Mouse (Mus musculus) limb, embryonic 11.5 days (tissue): ENCODE measurements around the gene Nav1. TPM values are rescaled to one million over a fixed set of nuclear protein-coding genes. Genes with fewer than 3 reads are reported as not detected.

Source experiments
- ATAC-seq: fragments of 200-750 bp; cut with Nextera tagmentation; 2 replicates; pipeline ENCODE4 v1.8.0; 2017; ENCODE audit warnings: low read depth; ENCODE audit not compliant: insufficient number of reproducible peaks, low FRiP score, low TSS enrichment
- DNase-seq: peaks from one replicate; pipeline ENCODE4 v3.0.0-alpha.2; 2015; ENCODE audit warnings: low spot score
- H3K27ac ChIP-seq: fragments of 300-500 bp; sonication (generic); replicated peaks from 2 replicates; pipeline ENCODE4 v1.5.1; 2014; ENCODE audit warnings: low read depth, mild to moderate bottlenecking, low read length
- H3K27me3 ChIP-seq: fragments of 300-500 bp; sonication (generic); 2 replicates; pipeline ENCODE4 v1.6.1; 2014; ENCODE audit warnings: mild to moderate bottlenecking, low read length, mixed read lengths; ENCODE audit not compliant: control insufficient read depth, insufficient read depth
- H3K36me3 ChIP-seq: fragments of 300-500 bp; sonication (generic); 2 replicates; pipeline ENCODE4 v1.6.1; 2014; ENCODE audit warnings: mild to moderate bottlenecking, low read length, moderate library complexity, mixed read lengths; ENCODE audit not compliant: control insufficient read depth, insufficient read depth
- H3K4me1 ChIP-seq: fragments of 300-500 bp; sonication (generic); 2 replicates; pipeline ENCODE4 v1.6.1; 2014; ENCODE audit warnings: low read length, mixed read lengths; ENCODE audit not compliant: control insufficient read depth, insufficient read depth
- H3K4me2 ChIP-seq: fragments of 300-500 bp; sonication (generic); 2 replicates; pipeline ENCODE4 v1.6.1; 2014; ENCODE audit warnings: low read depth, mild to moderate bottlenecking, moderate library complexity; ENCODE audit not compliant: severe bottlenecking
- H3K4me3 ChIP-seq: fragments of 300-500 bp; sonication (generic); 2 replicates; pipeline ENCODE4 v1.5.1; 2014; ENCODE audit warnings: low read depth, low read length
- H3K9ac ChIP-seq: fragments of 300-500 bp; sonication (generic); 2 replicates; pipeline ENCODE4 v1.6.1; 2014; ENCODE audit warnings: mild to moderate bottlenecking, low read length
- H3K9me3 ChIP-seq: fragments of 300-500 bp; sonication (generic); 2 replicates; pipeline ENCODE4 v1.6.1; 2016; ENCODE audit warnings: low read length; ENCODE audit not compliant: control insufficient read depth
- WGBS: fragments of 180-500 bp; shearing (Covaris S2); extraction: QIAGEN DNeasy Blood & Tissue Kit; methylation state at CpG from one replicate; pipeline ENCODE4 v1.1.7; 2014; 5-methylcytosine and 5-hydroxymethylcytosine counted together
- polyA plus RNA-seq: library from polyadenylated mRNA; unstranded; fragments of >200 nt; fragmentation: Nextera tagmentation; extraction: Ambion mirVana; gene quantifications from 2 replicates; pipeline ENCODE4 v1.2.1, GENCODE M21; 2014

The Nav1 gene
- polyA plus RNA-seq, 1 experiment from 2014 or later: 16.4 TPM

DNA sequence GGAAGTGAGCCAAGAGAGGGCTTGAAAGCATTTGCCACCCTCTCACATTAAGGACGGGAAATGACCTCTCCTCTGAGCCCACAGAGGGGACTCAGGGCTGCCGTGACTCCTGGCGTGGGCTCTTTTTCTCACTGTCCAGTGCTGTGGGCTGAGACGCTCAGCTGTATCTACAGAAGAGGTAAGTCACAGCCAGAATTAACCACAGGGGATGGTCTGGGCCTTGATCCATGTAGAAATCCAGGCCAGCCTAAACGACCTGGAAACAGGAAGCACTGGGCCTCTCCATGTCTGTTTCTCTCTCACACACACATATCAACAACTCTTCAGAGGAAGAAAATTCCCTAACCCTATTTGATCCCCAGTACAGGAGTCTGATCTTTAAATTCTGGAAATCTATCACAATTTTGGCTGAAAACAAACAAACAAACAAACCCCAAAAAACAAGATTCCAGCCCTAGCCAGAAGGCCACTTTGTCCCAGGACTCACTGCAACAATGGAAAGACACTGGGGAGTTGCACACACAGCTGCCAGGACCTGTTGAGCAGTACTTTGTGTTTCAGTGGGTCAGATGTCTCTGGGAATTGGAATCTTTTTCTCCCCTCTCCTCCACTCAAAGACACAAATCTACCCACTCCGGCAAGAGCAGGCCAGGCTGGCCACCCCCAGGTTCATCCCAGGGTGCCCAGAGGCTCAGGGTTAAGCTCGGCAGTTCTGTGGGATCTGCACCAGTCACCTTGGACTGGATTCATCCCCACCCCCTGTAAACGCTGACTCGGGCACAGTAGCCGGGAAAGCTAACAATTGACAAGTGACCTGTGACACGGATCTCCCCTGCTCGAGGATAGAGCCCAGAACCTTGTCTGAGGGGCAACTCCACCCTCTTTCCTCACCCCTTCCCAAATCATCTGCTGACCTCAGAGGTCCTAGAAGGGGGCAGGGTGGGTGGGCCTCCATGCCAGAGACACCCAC, 64.0 kb downstream of the Nav1 start:
- Histone ChIP-seq H3K27me3 (no peaks in the 10 kb centered on the region), H3K27ac (no peak overlapping the region), H3K4me1 (peaks cover 9% of the 10 kb centered on the region; the same call in 1 of the 2 replicates), H3K9ac (peak overlapping the region; percentile 17; the same call in 1 of the 2 replicates), H3K9me3 (no peaks in the 10 kb centered on the region), H3K4me3 (no peak overlapping the region), H3K4me2 (no peak overlapping the region), H3K36me3 (0 out of 2 replicates have a peak, but pooled peaks cover 2% of the 10 kb centered on the region)
- ATAC-seq (no peak), DNase-seq (no peak)
- WGBS: 37% methylated on average over 12 of the region's 12 CpGs

DNA sequence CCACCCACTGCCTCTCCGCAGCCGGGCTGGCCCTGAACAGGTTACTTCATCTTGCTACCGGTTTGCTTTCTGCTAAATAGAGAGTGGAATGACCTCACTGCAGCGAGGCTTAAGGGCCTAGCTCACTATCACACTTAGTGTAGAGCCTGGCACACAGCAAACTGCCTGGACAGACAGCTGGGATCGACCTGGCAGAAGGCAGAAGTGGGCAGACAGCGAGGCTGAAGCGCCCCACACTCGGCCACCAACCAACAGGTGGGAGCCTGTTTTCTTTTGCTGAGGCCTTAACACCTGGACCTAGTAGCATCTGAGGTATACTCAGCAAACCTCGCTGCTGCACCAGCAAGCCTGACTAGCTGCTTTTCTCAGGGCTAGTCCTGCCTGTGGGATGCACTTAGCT, 65.0 kb downstream of the Nav1 start:
- Histone ChIP-seq H3K36me3 (0 out of 2 replicates have a peak, but pooled peaks cover 2% of the 10 kb centered on the region), H3K27ac (no peak overlapping the region), H3K9me3 (no peaks in the 10 kb centered on the region), H3K27me3 (no peaks in the 10 kb centered on the region), H3K4me2 (no peak overlapping the region), H3K4me1 (peaks cover 9% of the 10 kb centered on the region; the same call in 1 of the 2 replicates), H3K9ac (no peak overlapping the region), H3K4me3 (no peak overlapping the region)
- ATAC-seq (no peak), DNase-seq (no peak)
- whole genome bisulfite sequencing: 83% methylated on average over 9 of the region's 9 CpGs

DNA sequence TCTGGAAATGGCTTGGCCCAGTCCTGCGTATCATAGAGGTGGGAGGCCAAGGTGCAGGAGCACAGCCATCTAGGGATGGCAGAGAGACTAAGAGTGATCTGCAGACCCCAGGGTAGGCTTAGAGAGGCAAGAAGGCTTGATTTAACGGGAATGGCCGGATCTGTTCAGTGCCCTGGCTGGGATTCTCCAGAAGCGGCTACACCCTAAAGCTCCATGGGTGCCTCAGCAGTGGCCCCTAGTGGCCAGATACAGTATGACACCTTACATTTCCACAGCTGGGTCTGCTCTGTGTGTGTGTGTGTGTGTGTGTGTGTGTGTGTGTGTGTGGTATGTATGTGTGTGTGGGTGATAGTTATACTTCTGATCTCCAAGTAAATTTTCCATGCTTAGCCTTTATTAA, 66.8 kb downstream of the Nav1 start:
- 23% methylated on average over 4 of the region's 4 CpGs for WGBS
- Histone ChIP-seq H3K27ac (no peak overlapping the region), H3K4me1 (peaks cover 9% of the 10 kb centered on the region; the same call in 1 of the 2 replicates)

DNA sequence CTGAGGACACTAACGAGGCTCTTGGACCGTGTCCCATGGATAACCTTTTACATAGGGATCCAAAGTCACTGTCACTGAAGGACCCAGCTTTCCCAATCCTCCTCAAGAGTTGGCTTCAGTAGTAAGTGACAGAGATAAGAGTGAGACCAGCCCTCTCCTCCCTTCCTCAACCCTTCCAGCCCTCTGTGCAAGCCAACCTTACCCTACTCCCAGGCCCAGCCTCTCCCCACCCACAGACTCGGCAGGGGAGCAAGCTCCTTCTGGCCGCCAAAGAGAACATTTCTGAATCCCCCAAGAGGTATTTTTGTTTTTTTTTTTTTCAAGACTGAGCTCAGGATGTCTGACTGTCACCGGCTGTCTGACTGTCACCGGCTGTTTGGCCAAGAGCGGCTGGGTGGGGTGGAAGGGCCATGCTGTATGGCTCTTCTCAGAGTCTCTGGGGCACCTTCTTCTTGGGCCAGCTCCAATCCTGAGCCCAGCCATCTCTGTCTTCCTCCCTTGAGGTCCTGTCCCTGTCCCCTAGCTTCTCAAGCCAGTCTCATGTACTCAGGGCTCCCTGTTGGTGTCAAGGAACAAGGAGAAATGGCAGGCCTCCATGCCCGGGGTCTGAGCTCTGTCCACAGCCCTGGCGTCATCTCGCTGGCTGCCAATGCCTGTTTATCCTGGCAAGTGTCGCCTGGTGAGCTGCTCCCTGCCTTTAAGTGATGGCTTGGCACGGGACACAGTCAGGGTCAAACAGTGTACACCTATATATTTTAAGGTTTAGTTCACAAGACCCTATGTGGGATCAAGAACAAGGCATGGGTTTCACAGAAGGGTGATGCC, 68.4 kb downstream of the Nav1 start:
- Histone ChIP-seq H3K27me3 (no peaks in the 10 kb centered on the region), H3K9ac (no peak overlapping the region), H3K4me1 (peaks cover 9% of the 10 kb centered on the region; the same call in 1 of the 2 replicates), H3K4me3 (no peak overlapping the region), H3K9me3 (no peaks in the 10 kb centered on the region), H3K36me3 (0 out of 2 replicates have a peak, but pooled peaks cover 2% of the 10 kb centered on the region), H3K4me2 (no peak overlapping the region), H3K27ac (no peak overlapping the region)
- WGBS: 89% methylated on average over 12 of the region's 12 CpGs
- DNase-seq: no peak
- ATAC-seq: no peak

More for the DNA sequence above, 66.8 kb downstream of the Nav1 start:
- DNase-seq (peak; percentile 95), ATAC-seq (peak; percentile 71; the same call in 1 of the 2 replicates)
- Histone ChIP-seq H3K4me3 (no peak overlapping the region), H3K27me3 (no peaks in the 10 kb centered on the region), H3K9ac (no peak overlapping the region), H3K9me3 (no peaks in the 10 kb centered on the region), H3K4me2 (no peak overlapping the region), H3K36me3 (0 out of 2 replicates have a peak, but pooled peaks cover 2% of the 10 kb centered on the region)

DNA sequence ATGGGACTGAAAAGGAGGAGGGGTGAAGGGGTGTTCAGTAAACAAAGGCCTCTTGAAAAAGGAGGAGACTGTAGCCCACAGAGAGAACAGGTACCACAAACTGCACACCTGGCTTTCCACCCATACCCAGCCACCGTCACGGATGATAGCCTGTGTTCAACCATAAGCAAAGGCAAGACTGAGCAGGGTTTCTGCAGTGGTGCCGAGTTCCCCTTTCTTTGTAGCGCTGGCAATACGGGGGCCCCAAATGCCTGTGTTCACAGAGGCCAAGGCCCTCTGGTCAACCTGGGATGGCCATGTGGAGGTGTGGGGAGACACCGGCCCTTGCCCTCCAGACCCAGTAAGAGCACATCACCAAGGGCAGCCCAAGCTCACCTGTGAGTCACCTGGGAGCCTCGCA, 70.3 kb downstream of the Nav1 start:
- Histone ChIP-seq H3K4me1 (no peaks in the 10 kb centered on the region), H3K9me3 (no peaks in the 10 kb centered on the region), H3K36me3 (no peaks in the 10 kb centered on the region), H3K27me3 (no peaks in the 10 kb centered on the region), H3K4me2 (no peak overlapping the region), H3K27ac (no peak overlapping the region), H3K4me3 (no peak overlapping the region), H3K9ac (no peak overlapping the region)
- ATAC-seq: no peak
- 93% methylated on average over 7 of the region's 7 CpGs for WGBS
- DNase-seq: no peak

DNA sequence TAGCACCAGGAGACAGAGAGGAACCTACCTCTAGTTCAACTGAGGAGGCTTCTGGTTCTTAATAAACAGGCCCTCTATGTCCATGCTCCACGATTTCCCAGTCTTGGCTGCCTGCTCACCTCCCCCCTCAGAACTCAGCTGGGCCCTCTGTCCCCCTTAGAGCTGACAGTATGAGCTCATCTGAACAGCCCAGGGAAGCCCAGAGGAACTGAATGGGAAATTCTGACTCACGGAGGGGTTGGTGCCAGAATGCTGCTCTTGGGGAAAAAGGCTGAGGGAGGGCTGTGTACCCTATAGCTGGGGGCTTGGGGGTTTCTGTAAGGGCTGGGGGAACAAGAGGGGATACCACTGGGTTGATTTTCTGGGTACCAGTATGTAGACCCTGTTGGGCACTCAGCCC, 70.8 kb downstream of the Nav1 start:
- Histone ChIP-seq H3K27ac (no peak overlapping the region), H3K4me1 (no peaks in the 10 kb centered on the region), H3K9me3 (no peaks in the 10 kb centered on the region), H3K4me2 (no peak overlapping the region), H3K27me3 (no peaks in the 10 kb centered on the region), H3K36me3 (no peaks in the 10 kb centered on the region), H3K9ac (no peak overlapping the region), H3K4me3 (no peak overlapping the region)
- 82% methylated on average over 2 of the region's 2 CpGs for WGBS
- DNase-seq: no peak
- no peak for ATAC-seq

DNA sequence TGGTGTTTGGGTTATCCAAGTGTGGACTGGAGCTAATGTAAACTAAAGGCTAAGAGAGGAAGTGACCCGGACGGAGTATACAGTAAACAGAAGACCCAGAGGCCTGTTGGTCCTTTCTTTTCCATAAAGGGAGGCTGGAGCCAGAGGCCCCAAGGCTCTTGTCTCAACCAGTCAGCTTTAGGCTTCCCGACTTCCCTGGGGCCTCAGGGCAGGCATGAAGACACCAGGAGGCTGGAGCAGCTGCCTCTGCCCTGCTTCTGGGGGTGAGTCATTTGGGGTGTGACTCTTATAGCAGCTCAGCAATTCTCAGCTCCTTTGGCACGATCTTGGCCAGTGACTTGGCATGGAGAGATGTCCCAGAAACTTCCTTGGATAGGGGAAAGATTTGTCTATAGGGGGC, 71.8 kb downstream of the Nav1 start:
- no peak overlapping the region for H3K9ac ChIP-seq
- DNase-seq: no peak
- H3K4me3 ChIP-seq: no peak overlapping the region
- no peak for ATAC-seq
- no peaks in the 10 kb centered on the region for H3K27me3 ChIP-seq
- H3K27ac ChIP-seq: no peak overlapping the region
- WGBS: 32% methylated on average over 4 of the region's 4 CpGs
- no peak overlapping the region for H3K4me2 ChIP-seq
- no peaks in the 10 kb centered on the region for H3K9me3 ChIP-seq
- H3K36me3 ChIP-seq: no peaks in the 10 kb centered on the region
- no peaks in the 10 kb centered on the region for H3K4me1 ChIP-seq

DNA sequence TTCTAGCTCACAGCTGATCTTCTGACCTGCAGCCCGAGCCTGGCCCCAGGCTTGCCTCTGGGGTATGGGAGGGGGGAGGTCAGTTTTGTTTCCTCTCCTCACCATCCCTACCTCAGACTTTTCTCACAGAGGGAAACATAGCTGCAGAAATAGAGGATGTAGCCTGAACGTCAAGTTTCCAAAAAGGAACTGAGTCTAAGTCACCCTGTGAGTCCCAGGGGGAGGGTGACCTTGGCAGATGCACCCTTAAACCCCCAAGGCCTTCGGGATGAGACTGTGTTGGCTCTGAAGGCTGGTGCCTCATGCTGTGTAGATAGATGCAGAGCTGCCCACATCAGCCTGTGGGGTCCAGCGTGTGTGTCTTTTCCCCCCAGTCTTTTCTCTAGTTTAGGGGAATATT, 72.3 kb downstream of the Nav1 start:
- Histone ChIP-seq H3K27ac (no peak overlapping the region), H3K9me3 (no peaks in the 10 kb centered on the region), H3K36me3 (no peaks in the 10 kb centered on the region), H3K9ac (no peak overlapping the region), H3K4me1 (no peaks in the 10 kb centered on the region), H3K4me3 (no peak overlapping the region), H3K27me3 (no peaks in the 10 kb centered on the region), H3K4me2 (no peak overlapping the region)
- DNase-seq: no peak
- ATAC-seq: no peak
- 52% methylated on average over 4 of the region's 4 CpGs for WGBS
